Mouse (Mus musculus) right cerebral cortex, adult 2 months (tissue): Measurements from ENCODE around the gene Grk2.
"Not testable (repeated sequence)": the region's sequence is repeated elsewhere in the genome, so short reads cannot be mapped to it uniquely, and the experiment has no call there.

Experiments used
- DNase-seq, 2 experiments: peaks; one replicate each; pipeline ENCODE4 v3.0.0; 2021 to 2022; ENCODE audit warnings: low spot score in 2 of 2

Gene Grk2

DNA sequence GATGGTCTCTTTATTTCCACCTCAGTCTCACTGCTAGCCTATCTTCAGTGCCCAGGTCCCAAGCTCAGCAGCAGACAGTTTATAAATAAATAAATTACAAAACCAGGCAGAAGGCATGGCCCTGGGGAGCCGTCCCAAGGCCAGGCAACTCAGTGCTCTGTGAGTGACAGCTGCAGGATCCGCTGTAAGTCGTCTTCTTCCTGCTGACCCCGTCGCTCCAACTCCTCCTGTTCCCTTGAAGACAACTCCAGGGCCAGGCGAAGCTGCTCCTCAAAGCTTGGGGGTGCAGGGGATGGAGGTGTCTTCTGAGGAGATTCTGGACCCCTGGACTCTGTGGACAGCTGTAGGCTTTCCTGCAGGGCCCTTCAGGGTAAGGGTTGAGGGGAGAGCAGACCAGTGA, 35.8 kb downstream of the Grk2 start:
- DNase-seq = no peak

DNA sequence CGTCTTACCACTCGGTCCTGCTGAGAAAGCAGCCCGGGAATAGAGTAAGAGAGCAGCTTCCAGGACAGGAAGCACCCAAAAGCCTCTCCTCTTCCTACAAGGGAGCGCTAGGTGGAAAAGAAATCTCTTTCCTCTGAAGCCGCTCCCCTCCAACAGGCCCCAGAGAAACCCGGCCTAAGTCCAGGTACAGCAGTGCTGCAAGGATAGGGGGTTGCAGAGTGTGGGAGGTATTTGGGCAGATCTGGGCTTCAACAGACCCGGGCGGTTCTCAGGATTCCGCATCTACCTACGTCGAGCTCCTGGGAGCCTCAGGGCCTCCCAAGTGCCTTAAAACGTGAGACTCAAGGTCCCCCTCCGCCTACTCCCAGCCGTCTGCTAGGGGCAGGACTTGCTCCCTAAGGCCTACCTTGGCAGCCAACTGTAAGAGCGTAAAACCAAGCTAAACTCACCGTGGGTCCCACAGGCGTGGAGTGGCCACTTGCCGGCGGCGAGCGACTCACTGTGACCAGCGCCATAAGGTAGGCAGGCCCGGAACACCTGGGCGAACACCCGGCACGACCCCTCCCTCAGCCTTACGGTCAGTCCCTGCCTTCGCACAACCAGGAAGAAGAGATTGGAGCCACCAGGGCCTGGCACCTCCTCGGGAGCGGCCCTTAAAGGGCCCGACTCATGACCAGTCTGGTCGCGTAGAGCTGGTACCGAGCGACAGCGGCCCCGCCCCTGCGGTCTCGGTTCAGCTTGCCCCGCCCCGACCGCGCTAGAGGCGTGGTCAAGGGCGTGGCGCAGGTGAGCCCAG, 37.3 kb downstream of the Grk2 start, which contains the start of gene Ssh3:
Gene Ssh3 (minus strand): TSS at position 615 of the 796 bp plus-strand sequence.
- DNase-seq = peak; percentile 64 to 73

DNA sequence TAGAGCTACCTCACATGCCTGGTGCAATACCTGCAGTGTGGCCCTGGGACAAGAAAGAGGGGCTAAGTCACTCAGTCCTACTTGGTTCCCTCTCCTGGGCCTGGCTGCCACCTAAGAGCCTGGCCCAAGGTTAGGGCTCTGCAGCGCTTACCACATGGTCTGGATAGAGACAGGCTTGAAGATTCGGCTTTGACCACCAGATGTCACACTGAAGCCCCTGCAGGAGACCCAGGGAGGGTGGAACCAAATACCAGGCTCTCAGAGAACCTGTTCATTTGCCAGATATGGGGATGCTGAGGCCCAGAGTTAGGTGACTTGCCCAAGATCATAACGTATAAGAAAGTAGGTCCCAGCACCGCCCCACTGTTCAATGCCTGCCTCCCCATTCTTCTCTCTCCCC, 40.1 kb downstream of the Grk2 start:
- no peak for DNase-seq

DNA sequence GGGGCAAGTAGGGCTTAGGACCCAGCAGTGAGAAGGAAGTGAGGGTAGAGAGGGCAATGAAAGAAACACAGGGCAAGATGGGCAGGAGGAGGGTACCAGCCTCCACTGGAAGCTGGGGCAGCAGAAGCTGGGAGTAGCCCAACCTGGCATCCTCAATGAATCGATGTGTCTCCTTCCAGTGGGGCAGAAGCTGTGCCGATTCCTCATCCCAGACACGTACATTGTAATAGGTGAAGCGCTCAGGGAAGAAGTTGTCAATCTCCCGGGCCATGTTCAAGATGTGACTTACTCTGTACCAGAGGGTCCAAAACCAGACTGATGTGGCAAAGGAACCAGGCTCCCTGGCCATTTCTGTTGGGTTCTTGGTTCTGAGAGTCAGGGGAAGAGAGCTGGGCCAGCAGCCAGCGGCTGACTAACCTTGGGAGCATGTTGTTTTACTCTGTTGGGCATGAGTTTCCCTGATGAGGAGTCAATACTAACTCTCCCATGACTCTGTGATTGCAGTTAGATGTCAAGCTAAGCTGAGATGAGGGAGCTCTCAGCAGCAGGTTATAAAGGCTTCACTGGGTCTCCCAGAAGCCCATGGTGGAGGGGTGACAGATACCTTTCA, 41.7 kb downstream of the Grk2 start:
- DNase-seq = no peak

DNA sequence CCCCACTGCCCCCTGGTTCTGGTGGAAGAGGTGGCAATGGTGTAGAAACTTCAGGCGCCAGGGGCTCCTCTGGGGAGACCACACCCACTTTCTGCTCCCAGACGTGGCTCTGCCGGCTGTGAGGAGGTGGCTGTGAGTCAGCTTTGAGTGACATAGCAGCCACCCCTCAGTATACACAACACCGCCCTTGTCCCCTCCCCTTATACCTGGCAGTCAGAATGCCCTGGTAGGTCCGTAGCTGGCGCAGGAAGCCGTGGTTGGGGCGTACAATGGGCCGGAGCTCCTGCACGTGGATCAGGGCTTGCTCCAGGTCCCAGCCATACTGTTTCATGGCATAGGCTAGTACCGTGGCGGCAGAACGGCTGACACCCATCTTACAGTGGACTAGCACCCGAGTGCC, 42.3 kb downstream of the Grk2 start:
- no peak for DNase-seq

DNA sequence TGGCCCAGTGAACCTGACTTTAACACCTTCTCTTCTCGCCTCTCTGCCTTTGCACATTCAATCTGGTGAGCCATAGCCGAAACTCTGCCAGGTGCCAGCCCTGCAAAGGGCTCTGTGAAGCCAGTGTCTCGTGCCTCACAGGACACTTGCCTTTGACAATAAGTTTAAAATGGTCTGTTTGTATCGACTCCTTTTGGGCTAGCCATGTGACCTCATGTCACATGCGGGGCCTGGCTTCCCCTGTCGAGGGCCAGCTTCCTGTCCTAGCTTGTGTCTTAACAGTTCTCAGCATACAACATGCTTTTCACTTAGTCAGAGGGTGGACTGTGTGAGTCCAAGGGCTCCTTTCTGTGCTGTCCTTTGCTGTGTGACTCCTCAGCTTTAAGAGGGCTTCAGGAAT, 43.3 kb downstream of the Grk2 start:
- DNase-seq = no peak

DNA sequence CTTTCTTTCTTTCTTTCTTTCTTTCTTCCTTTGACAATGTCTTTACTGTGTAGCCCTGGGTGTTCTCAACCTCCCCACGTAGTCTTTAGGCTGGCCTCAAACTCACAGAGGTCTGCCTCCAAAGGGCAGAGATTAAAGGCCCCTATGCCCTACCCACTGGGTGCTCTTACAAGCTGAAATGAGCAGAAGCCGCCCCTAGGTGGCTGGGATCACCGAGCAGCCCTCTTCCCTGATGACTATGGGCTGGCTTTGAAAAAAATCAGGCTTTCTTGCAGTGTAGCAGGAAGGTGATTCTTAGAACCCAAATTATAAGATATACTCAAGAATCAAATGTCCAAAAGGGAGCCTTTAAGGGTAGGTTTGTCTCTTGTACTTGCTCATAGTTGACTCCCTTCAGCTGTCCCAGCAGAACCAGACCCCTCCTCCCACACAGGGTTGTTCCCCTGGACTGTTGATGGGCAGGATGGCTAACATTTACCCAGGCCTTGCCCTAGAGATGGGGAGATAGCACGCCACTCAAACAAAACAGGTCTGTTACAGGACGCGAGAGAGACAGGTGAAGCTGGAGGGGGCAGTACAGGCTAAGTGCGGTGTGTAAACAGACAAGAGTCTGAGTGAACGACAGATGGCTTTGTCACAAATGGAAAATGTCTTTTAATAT, 44.9 kb downstream of the Grk2 start:
- DNase-seq = no peak

DNA sequence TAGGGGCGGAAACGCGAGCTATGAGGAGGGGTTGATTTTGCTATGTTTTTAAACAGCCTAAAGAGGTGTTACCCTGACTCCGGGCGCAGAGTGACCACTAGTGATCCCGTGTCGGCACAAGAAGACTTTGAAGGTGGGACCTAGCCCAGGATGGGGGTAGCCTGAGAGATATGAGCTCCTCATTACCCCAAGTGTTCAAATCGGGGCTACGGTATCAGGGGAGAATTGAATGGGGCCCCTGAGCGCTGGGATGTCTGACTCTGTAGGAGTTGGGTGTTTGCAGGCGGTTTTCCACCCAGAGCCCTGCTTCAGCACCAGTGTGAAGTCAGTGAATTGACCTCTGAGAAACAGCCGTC, 48.1 kb downstream of the Grk2 start:
- no peak for DNase-seq

DNA sequence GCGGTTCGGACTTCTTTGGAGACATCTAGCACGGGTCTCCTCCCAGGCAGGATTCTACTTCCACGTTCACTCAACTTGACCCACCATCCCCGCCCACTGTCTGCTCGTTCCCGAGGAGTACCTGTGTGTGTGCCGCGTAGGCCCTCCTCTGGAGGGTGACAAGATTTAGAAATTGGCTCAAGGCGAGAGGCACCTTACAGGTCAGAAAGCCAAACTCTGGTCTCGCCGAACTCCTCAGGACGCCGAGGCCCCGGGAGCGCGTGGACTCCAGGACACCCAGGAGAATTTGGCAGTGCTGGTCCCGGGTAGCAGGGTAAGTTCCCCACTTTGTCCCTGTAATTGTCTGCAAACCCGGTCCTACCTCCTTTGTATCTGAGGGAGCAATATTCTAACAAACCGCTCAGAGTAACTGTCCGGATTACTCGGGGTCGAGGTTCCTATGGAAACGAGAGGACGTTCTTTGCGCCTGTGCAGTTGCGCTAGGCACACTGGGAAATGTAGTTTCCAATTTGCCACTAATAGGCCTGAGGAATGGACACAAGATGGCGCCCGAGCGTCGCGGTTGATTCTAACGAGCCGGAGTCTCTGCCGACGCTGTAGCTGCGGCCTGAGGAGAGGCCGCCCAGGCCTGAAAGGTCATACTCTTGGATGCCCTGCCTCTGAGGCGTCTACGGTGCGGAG, 48.7 kb downstream of the Grk2 start:
- DNase-seq = peak; percentile 95 to 96

DNA sequence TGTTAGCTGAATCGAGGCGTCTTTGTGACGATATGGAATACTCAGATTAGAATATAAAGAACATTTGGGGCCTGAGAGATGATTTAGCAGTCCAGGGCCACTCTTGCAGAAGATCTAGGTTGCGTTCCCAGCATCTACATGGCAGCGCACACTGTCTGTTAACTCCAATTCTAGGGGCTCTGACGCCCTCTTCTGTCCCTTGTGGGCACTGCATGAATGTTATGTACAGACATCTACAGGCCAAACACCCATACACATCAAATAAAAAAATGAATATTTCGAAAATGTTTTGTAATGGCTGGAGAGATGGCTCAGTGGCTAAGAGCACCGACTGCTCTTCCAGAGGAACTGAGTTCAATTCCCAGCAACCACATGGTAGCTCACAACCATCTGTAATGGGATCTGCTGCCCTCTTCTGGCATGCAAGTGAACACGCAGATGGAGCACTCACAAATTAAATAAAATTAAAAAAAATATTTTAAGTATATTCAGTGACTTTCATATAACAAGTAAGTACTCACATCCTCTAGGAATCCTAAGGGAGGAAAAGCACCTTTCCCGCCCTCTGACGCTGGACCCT, 50.3 kb downstream of the Grk2 start:
- no peak for DNase-seq

DNA sequence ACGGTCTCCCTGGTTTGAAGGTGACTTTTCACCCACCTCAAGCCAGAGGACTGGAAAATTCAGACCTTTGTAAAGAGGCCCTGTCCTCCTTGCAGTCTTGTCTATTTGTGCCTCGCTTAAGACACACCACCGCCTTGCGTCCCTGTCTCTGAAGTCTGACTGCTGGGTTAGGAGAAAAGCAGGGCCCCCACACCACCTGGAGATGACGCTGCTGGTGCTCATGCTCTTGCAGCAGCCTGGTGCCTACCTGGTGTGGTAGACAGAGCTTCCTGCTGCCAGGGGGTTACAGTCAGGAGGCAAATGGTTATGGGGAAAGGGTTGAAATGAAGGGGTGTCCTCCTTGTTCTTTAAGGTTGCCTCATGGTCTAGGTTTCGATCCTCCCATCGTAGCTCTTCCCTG, 51.8 kb downstream of the Grk2 start:
- no peak for DNase-seq

DNA sequence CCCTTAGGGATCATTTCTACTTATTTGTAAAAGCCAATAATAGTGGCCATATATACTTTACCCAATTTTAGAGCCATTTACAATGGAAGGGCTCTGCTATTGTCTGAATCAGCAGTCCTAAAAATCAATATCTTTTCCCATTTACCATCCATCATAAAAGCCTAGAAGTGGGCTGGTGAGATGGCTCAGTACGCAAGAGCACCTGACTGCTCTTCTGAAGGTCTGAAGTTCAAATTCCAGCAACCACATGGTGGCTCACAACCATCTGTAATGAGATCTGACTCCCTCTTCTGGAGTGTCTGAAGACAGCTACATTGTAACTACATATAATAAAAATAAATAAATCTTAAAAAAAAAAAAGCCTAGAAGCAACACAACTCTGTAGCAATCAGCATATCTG, 57.3 kb downstream of the Grk2 start:
- not testable (repeated sequence) for DNase-seq

DNA sequence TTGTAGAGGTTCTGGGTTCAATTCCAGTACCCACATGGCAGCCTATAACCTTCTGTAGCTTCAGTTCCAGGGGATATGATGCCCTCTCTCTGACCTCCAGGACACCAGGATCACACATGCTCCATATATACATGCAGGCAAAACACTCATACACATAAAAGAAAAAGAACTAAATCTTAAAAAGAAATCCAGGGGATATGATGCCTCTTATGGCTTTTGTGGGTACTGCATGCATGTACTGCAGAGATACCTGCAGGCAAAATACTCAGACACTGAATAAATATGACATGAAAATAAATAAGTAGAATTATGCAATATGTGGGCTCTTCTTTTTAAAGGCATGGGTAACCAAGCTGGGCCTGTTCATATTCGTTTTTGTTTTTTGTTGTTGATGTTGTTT, 59.0 kb downstream of the Grk2 start:
- DNase-seq = no peak

DNA sequence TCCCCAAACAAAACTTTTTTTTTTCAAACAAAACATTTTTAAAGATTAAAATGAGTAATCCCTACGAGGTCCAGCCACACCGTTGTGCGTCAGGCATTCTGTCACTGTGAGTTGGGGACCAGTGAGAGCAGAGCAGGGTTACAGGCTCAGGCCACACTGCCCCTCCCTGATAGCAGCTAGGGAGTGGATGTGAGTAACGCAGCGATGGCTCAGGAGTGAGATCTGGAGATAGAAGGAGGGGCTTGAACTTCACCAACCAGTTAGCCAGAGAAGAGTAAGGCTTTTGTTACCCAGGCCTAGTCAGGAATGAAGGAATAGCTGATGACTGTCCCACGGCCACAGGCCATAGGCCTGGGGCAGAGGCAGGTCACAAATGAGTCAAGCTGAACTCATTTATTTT, 61.2 kb downstream of the Grk2 start:
- DNase-seq = no peak

DNA sequence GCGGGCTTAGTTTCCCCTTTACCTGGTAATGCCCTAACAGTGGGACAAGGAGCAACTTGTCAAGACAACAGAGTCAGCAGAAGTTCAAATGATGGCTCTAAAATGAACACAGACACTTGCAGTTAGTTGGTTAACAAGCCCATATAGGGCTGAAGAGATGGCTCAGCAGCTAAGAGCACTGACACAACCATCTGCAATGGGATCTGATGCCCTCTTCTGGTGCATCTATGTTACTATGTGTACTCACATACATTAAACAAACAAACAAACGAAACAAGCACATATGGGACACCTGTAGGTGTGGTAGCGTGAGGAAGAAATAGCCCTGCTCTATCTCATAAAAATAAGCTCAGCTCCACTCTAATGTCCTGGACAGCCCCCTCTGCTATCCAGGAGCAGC, 63.6 kb downstream of the Grk2 start:
- no peak for DNase-seq

DNA sequence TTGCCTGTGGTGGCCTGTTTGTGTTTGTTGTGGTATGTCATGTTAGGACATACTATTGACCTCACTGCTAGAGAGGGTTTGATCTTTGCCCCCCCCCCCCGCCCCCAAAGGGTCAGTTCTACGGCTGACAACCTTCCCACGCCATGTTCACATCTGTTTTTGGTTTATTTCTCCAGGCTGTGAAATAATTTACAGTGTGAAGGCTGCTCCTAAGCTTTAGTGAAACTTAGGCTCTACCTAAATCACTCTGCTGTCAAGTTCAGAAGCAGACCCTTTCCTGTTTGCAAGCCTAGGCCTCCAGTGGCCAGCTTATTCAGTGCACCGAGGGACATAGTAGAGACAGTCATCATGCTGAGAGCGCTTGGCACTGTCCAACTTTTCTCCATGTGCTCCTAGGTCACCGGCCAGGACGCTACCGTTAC, 65.8 kb downstream of the Grk2 start:
- DNase-seq = no peak
